Mouse (Mus musculus) forebrain, postnatal 0 days (tissue): ENCODE data around the gene Tmem106c. TPM values are rescaled to one million over a fixed set of nuclear protein-coding genes. Genes with fewer than 3 reads are reported as not detected.

Source experiments
- ATAC-seq: fragments of 200-750 bp; cut with Nextera tagmentation; 2 replicates; pipeline ENCODE4 v1.8.0; 2017; ENCODE audit warnings: mild to moderate bottlenecking, moderate library complexity
- DNase-seq: peaks from one replicate; pipeline ENCODE4 v3.0.0-alpha.2; 2015
- H3K27ac ChIP-seq: fragments of 300-500 bp; sonication (generic); 2 replicates; pipeline ENCODE4 v1.5.1; 2014; ENCODE audit warnings: low read depth, mild to moderate bottlenecking, antibody characterized with exemption, low read length, moderate library complexity, mixed read lengths
- H3K27me3 ChIP-seq: fragments of 300-500 bp; sonication (generic); 2 replicates; pipeline ENCODE4 v1.6.1; 2014; ENCODE audit warnings: mild to moderate bottlenecking, low read length, mixed read lengths; ENCODE audit not compliant: insufficient read depth
- H3K36me3 ChIP-seq: fragments of 300-500 bp; sonication (generic); 2 replicates; pipeline ENCODE4 v1.6.1; 2014; ENCODE audit warnings: mild to moderate bottlenecking, moderate library complexity; ENCODE audit not compliant: insufficient read depth
- H3K4me1 ChIP-seq: fragments of 300-500 bp; sonication (generic); 2 replicates; pipeline ENCODE4 v1.6.1; 2014; ENCODE audit warnings: antibody characterized with exemption; ENCODE audit not compliant: insufficient read depth
- H3K4me2 ChIP-seq: fragments of 300-500 bp; sonication (generic); 2 replicates; pipeline ENCODE4 v1.6.1; 2014; ENCODE audit warnings: low read depth, mild to moderate bottlenecking, moderate library complexity
- H3K4me3 ChIP-seq: fragments of 300-500 bp; sonication (generic); 2 replicates; pipeline ENCODE4 v1.5.1; 2014; ENCODE audit warnings: low read depth, low read length, mixed read lengths
- H3K9ac ChIP-seq: fragments of 300-500 bp; sonication (generic); 2 replicates; pipeline ENCODE4 v1.6.1; 2014; ENCODE audit warnings: mild to moderate bottlenecking
- H3K9me3 ChIP-seq: fragments of 300-500 bp; sonication (generic); 2 replicates; pipeline ENCODE4 v1.6.1; 2016; ENCODE audit warnings: low read length
- CTCF ChIP-seq: sonication (generic); IDR thresholded peaks from 2 replicates; pipeline ENCODE4 v1.5.1; 2016; ENCODE audit warnings: antibody characterized with exemption, control low read depth, low read depth
- WGBS: fragments of 180-500 bp; shearing (Covaris S2); extraction: QIAGEN DNeasy Blood & Tissue Kit; methylation state at CpG from one replicate; pipeline ENCODE4 v1.1.7; 2014; 5-methylcytosine and 5-hydroxymethylcytosine counted together
- polyA plus RNA-seq: library from polyadenylated mRNA; unstranded; fragments of >200 nt; fragmentation: Nextera tagmentation; extraction: Ambion mirVana; gene quantifications from 2 replicates; pipeline ENCODE4 v1.2.1, GENCODE M21; 2015
- total RNA-seq: library from RNA; depleted of rRNA; stranded (reverse); fragments of >200 nt; gene quantifications from 2 replicates; pipeline ENCODE4 v1.2.3, GENCODE M21; 2014

The Tmem106c gene
- total and polyA plus RNA-seq, 2 experiments from 2014 or later, result 50.8 to 62.8 TPM

GRCm38 (mm10) chr15:97999991-98000390 is 36.0 kb downstream of the Tmem106c start:
- H3K36me3 ChIP-seq, result no peaks in the 10 kb centered on the region
- peaks cover 39% of the 10 kb centered on the region for H3K4me1 ChIP-seq
- H3K27ac ChIP-seq, result no peak overlapping the region
- ATAC-seq (no peak), DNase-seq (no peak)
- H3K9ac ChIP-seq, result no peak overlapping the region
- H3K4me2 ChIP-seq, result no peak overlapping the region
- 21% methylated on average over 7 of the region's 7 CpGs for WGBS
- peaks cover 28% of the 10 kb centered on the region; the same call in 1 of the 2 replicates for H3K27me3 ChIP-seq
- no peaks in the 10 kb centered on the region for H3K9me3 ChIP-seq
- no peak overlapping the region for H3K4me3 ChIP-seq
- no peak for TF ChIP-seq CTCF

GRCm38 (mm10) chr15:98001321-98002112 is 37.5 kb downstream of the Tmem106c start:
- TF ChIP-seq CTCF, result no peak; the same call in 1 of the 2 replicates
- Histone ChIP-seq H3K27ac (no peak overlapping the region), H3K36me3 (no peaks in the 10 kb centered on the region), H3K27me3 (peaks cover 35% of the 10 kb centered on the region), H3K9ac (peak overlapping the region; percentile 22; the same call in 1 of the 2 replicates), H3K4me1 (peaks cover 34% of the 10 kb centered on the region), H3K9me3 (no peaks in the 10 kb centered on the region), H3K4me3 (peak overlapping the region; percentile 37), H3K4me2 (peak overlapping the region; percentile 85)
- 3% methylated on average over 37 of the region's 37 CpGs for WGBS
- peak; percentile 54 for DNase-seq
- ATAC-seq, result no peak

GRCm38 (mm10) chr15:98002113-98002990 is 38.4 kb downstream of the Tmem106c start:
- Histone ChIP-seq H3K4me3 (peak overlapping the region; percentile 37), H3K9ac (peak overlapping the region; percentile 22; the same call in 1 of the 2 replicates), H3K9me3 (no peaks in the 10 kb centered on the region), H3K27me3 (peaks cover 35% of the 10 kb centered on the region), H3K4me2 (peak overlapping the region; percentile 85), H3K36me3 (no peaks in the 10 kb centered on the region), H3K27ac (no peak overlapping the region), H3K4me1 (peaks cover 29% of the 10 kb centered on the region)
- DNase-seq (peak; percentile 52), ATAC-seq (peak; percentile 51)
- WGBS, result under 1% methylated on average over 41 of the region's 42 CpGs
- TF ChIP-seq CTCF, result no peak

- ATAC-seq (no peak), DNase-seq (no peak)
- 2% methylated on average over 42 of the region's 42 CpGs for WGBS
- peaks cover 29% of the 10 kb centered on the region for H3K4me1 ChIP-seq
- peak overlapping the region; percentile 1; the same call in 1 of the 2 replicates for H3K9ac ChIP-seq
- no peak overlapping the region for H3K27ac ChIP-seq
- no peaks in the 10 kb centered on the region for H3K36me3 ChIP-seq
- TF ChIP-seq CTCF, result no peak
- H3K4me2 ChIP-seq, result peak overlapping the region; percentile 85
- H3K27me3 ChIP-seq, result peaks cover 35% of the 10 kb centered on the region
- H3K4me3 ChIP-seq, result peak overlapping the region; percentile 37
- H3K9me3 ChIP-seq, result no peaks in the 10 kb centered on the region
Measured at GRCm38 (mm10) chr15:98002991-98003821, 39.2 kb downstream of the Tmem106c start.

DNA sequence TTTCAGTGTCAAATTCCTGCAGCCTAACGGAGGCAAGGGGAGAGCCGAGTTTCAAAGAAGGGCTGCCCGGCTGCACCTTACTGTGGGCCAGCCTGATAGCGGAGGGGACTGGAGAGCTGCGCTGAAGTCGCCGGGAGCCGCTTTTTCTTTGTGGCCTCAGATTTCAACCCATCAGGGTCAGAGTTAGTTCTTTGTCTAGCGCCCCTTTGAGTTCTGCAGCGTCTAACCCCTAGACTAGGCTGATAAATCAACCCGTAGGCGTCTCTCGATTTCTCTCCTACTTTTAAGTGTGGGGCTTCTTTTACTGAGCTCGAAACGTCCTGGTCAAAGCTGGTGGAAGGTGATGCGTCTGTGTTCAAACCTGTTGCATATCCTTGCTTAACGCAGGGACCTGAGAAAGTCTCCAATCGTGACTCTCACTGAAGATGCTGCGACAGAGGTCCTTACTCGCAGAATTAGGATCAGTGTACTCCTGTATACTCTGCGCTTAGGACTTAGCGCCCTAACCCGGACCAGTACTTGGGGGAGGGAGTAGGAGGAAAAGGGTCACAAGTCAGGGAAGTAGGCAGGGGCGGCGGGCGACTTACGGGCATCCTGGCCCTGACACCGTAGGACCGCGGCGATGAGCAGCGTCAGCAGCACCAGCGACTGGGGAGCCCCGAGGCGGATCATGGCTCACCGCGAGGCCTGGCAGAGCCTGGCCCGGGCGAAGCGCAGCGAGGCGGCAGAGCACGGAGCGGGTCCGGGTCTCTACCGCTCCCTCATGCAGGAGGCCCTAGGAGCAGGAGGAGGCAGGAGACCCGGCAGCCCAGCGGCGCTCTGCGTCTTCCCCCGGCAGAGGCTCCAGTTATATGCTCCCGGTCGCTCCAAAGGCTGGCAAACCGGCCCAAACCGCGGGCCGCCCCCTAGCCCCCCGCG is 40.1 kb downstream of the Tmem106c start, which contains the start of gene Col2a1:
Gene Col2a1 (minus strand): TSS at position 874 of the 918 bp plus-strand sequence.
- H3K27me3 ChIP-seq, result peaks cover 35% of the 10 kb centered on the region
- TF ChIP-seq CTCF, result no peak
- peak within 1 kb of the TSS; percentile 37 for H3K4me3 ChIP-seq
- no peak within 1 kb of the TSS for H3K27ac ChIP-seq
- H3K36me3 ChIP-seq, result no peaks in the 10 kb centered on the region
- ATAC-seq (peak; percentile 68; the same call in 1 of the 2 replicates), DNase-seq (peak; percentile 47)
- no peaks in the 10 kb centered on the region for H3K9me3 ChIP-seq
- peak within 1 kb of the TSS; percentile 48 for H3K9ac ChIP-seq
- peak within 1 kb of the TSS; percentile 85 for H3K4me2 ChIP-seq
- 2% methylated on average over 59 of the region's 59 CpGs for WGBS
- H3K4me1 ChIP-seq, result peaks cover 29% of the 10 kb centered on the region
